Mouse (Mus musculus): Measurements from ENCODE around the gene Pcyt1a. TPM values are rescaled to one million over a fixed set of nuclear protein-coding genes. Genes with fewer than 3 reads are reported as not detected.

The Pcyt1a gene
- polyA plus RNA-seq (2015; fragmentation: Nextera tagmentation; extraction: Ambion mirVana) = 46.4 and 53.9 TPM in 2 replicates

GRCm38 (mm10) chr16:32430474-32431046, at the start of gene Pcyt1a:
TSS of gene Pcyt1a (plus strand) at chr16:32430921.
- peak; percentile 96 for ATAC-seq (ENCODE audit: low read depth)
- Histone ChIP-seq H3K36me3 (ENCODE audit: control insufficient read depth, insufficient read depth, low read length) (no peaks in the 10 kb centered on the region), H3K9ac (ENCODE audit: low read length) (peak within 1 kb of the TSS; percentile 91), H3K9me3 (ENCODE audit: control insufficient read depth, low read length) (no peaks in the 10 kb centered on the region), H3K4me2 (ENCODE audit: low read depth, low read length) (peak within 1 kb of the TSS; percentile 92), H3K4me3 (ENCODE audit: low read length) (peak within 1 kb of the TSS; percentile 91), H3K27me3 (ENCODE audit: control insufficient read depth, insufficient read depth, low read depth, low read length) (no peaks in the 10 kb centered on the region), H3K27ac (ENCODE audit: low read length) (peak within 1 kb of the TSS; percentile 75), H3K4me1 (replicated peaks; ENCODE audit: control insufficient read depth, insufficient read depth, low read length) (peaks cover 21% of the 10 kb centered on the region)
- WGBS = under 1% methylated on average over 54 of the region's 54 CpGs

DNA sequence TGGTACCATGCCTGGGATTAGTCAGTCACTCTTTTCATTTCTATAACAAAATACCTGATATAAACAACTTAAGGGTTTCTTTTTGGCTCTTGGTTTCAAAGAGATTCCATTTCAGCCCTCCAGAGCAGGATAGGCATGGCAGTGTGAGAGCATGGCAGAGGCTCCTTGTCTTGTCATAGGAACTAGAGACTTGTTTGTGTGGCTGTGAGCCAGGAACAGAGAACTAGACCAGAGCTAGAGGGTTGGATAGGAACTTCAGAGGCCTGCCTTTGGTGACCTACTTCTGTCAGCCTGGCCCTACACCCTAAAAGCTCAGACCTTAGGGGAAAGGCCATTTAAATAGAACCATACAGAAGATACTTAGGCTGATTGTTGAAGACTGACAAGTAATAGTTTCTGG, 47.8 kb upstream of the Pcyt1a start:
- H3K4me3 ChIP-seq (ENCODE audit: low read length) = no peak overlapping the region
- H3K4me2 ChIP-seq (ENCODE audit: low read depth, low read length) = no peak overlapping the region
- ATAC-seq (ENCODE audit: low read depth) = no peak
- H3K27ac ChIP-seq (ENCODE audit: low read length) = no peak overlapping the region
- H3K4me1 ChIP-seq (replicated peaks; ENCODE audit: control insufficient read depth, insufficient read depth, low read length) = no peaks in the 10 kb centered on the region
- no peaks in the 10 kb centered on the region for H3K9me3 ChIP-seq (ENCODE audit: control insufficient read depth, low read length)
- H3K36me3 ChIP-seq (ENCODE audit: control insufficient read depth, insufficient read depth, low read length) = peaks cover 43% of the 10 kb centered on the region
- H3K9ac ChIP-seq (ENCODE audit: low read length) = no peak overlapping the region
- no peaks in the 10 kb centered on the region for H3K27me3 ChIP-seq (ENCODE audit: control insufficient read depth, insufficient read depth, low read depth, low read length)

- whole genome bisulfite sequencing = 75% methylated on average over 2 of the region's 2 CpGs
- Histone ChIP-seq H3K4me1 (replicated peaks; ENCODE audit: control insufficient read depth, insufficient read depth, low read length) (no peaks in the 10 kb centered on the region), H3K27ac (ENCODE audit: low read length) (no peak overlapping the region), H3K9ac (ENCODE audit: low read length) (no peak overlapping the region), H3K9me3 (ENCODE audit: control insufficient read depth, low read length) (no peaks in the 10 kb centered on the region), H3K4me2 (ENCODE audit: low read depth, low read length) (no peak overlapping the region), H3K4me3 (ENCODE audit: low read length) (no peak overlapping the region), H3K27me3 (ENCODE audit: control insufficient read depth, insufficient read depth, low read depth, low read length) (no peaks in the 10 kb centered on the region), H3K36me3 (ENCODE audit: control insufficient read depth, insufficient read depth, low read length) (peaks cover 27% of the 10 kb centered on the region)
- no peak for ATAC-seq (ENCODE audit: low read depth)
Measured at GRCm38 (mm10) chr16:32384885-32385284, 45.8 kb upstream of the Pcyt1a start.

DNA sequence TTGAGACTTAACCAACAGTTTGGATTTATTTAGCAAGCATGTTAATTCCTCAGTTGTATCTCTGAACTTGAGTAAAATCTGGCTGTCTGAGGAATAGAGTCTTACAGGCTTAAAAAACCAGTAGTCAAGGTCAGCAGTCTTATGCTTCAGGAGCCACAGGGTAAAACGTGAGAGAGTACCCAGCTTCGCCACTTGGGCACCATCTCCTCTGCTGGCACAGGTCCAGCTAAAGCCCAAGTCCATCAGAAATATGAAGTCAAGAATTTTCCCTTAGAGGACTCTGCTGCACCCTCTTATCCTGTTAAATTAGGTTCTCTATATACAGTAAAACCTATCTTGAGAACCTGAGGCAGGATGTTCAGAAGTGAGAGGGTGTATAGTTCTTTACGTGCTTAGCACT, 43.9 kb upstream of the Pcyt1a start:
- Histone ChIP-seq H3K4me1 (replicated peaks; ENCODE audit: control insufficient read depth, insufficient read depth, low read length) (no peaks in the 10 kb centered on the region), H3K36me3 (ENCODE audit: control insufficient read depth, insufficient read depth, low read length) (peaks cover 19% of the 10 kb centered on the region), H3K27me3 (ENCODE audit: control insufficient read depth, insufficient read depth, low read depth, low read length) (no peaks in the 10 kb centered on the region), H3K9me3 (ENCODE audit: control insufficient read depth, low read length) (no peaks in the 10 kb centered on the region), H3K27ac (ENCODE audit: low read length) (no peak overlapping the region), H3K4me2 (ENCODE audit: low read depth, low read length) (no peak overlapping the region), H3K4me3 (ENCODE audit: low read length) (no peak overlapping the region), H3K9ac (ENCODE audit: low read length) (no peak overlapping the region)
- ATAC-seq (ENCODE audit: low read depth) = no peak
- 65% methylated on average over 3 of the region's 3 CpGs for WGBS

DNA sequence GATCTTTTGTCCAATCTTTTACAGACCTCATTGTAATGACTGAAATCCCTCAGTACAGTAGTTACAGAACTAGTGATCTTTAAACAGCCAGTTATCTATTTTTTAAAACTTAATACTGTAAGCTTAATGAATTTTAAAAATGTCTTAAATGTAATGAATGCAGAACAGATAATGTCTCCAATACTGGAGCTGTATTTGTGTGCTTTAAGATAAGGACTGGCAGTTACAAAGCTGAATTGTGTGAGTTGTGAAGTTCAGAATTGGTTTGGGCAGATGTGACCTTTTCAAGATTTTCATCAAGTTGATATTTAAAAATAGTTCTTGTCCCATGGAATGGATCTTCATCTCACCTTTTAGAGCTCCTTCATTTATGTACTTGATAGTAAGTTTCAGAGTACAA, 41.7 kb upstream of the Pcyt1a start:
- H3K4me3 ChIP-seq (ENCODE audit: low read length) = no peak overlapping the region
- no peaks in the 10 kb centered on the region for H3K27me3 ChIP-seq (ENCODE audit: control insufficient read depth, insufficient read depth, low read depth, low read length)
- H3K9me3 ChIP-seq (ENCODE audit: control insufficient read depth, low read length) = no peaks in the 10 kb centered on the region
- no peak overlapping the region for H3K27ac ChIP-seq (ENCODE audit: low read length)
- peaks cover 11% of the 10 kb centered on the region for H3K36me3 ChIP-seq (ENCODE audit: control insufficient read depth, insufficient read depth, low read length)
- no peak for ATAC-seq (ENCODE audit: low read depth)
- no peaks in the 10 kb centered on the region for H3K4me1 ChIP-seq (replicated peaks; ENCODE audit: control insufficient read depth, insufficient read depth, low read length)
- H3K4me2 ChIP-seq (ENCODE audit: low read depth, low read length) = no peak overlapping the region
- no peak overlapping the region for H3K9ac ChIP-seq (ENCODE audit: low read length)

DNA sequence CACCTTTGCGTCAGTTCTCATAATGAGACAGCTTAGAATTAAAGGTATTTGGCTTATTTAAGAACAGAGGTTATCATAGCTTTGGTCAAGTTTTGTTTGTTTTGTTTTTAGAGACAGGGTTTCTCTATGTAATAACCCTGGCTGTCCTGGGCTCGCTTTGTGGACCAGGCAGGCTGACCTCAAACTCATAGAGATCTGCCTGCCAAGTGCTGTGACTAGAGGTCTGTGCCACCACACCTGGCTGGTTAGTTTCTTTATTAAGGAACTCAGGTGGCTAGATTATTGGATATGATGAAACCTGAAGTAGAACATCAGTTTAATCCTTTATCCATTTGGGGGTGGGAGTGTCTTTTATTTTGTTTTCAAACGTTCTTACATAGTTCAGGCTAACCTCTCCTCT, 40.9 kb upstream of the Pcyt1a start:
- no peak for ATAC-seq (ENCODE audit: low read depth)
- Histone ChIP-seq H3K27ac (ENCODE audit: low read length) (no peak overlapping the region), H3K9me3 (ENCODE audit: control insufficient read depth, low read length) (no peaks in the 10 kb centered on the region), H3K27me3 (ENCODE audit: control insufficient read depth, insufficient read depth, low read depth, low read length) (no peaks in the 10 kb centered on the region), H3K4me3 (ENCODE audit: low read length) (no peak overlapping the region), H3K4me1 (replicated peaks; ENCODE audit: control insufficient read depth, insufficient read depth, low read length) (no peaks in the 10 kb centered on the region), H3K4me2 (ENCODE audit: low read depth, low read length) (no peak overlapping the region), H3K36me3 (ENCODE audit: control insufficient read depth, insufficient read depth, low read length) (peaks cover 9% of the 10 kb centered on the region), H3K9ac (ENCODE audit: low read length) (no peak overlapping the region)
- WGBS = 66% methylated on average over 3 of the region's 3 CpGs

GRCm38 (mm10) chr16:32390882-32391281, 39.8 kb upstream of the Pcyt1a start:
- H3K9ac ChIP-seq (ENCODE audit: low read length) = no peak overlapping the region
- H3K4me3 ChIP-seq (ENCODE audit: low read length) = no peak overlapping the region
- no peak overlapping the region for H3K27ac ChIP-seq (ENCODE audit: low read length)
- ATAC-seq (ENCODE audit: low read depth) = no peak
- no peaks in the 10 kb centered on the region for H3K9me3 ChIP-seq (ENCODE audit: control insufficient read depth, low read length)
- WGBS = 92% methylated on average over 3 of the region's 3 CpGs
- H3K4me1 ChIP-seq (replicated peaks; ENCODE audit: control insufficient read depth, insufficient read depth, low read length) = no peaks in the 10 kb centered on the region; the same call in 1 of the 2 replicates
- no peak overlapping the region for H3K4me2 ChIP-seq (ENCODE audit: low read depth, low read length)
- H3K27me3 ChIP-seq (ENCODE audit: control insufficient read depth, insufficient read depth, low read depth, low read length) = no peaks in the 10 kb centered on the region
- peaks cover 6% of the 10 kb centered on the region for H3K36me3 ChIP-seq (ENCODE audit: control insufficient read depth, insufficient read depth, low read length)

DNA sequence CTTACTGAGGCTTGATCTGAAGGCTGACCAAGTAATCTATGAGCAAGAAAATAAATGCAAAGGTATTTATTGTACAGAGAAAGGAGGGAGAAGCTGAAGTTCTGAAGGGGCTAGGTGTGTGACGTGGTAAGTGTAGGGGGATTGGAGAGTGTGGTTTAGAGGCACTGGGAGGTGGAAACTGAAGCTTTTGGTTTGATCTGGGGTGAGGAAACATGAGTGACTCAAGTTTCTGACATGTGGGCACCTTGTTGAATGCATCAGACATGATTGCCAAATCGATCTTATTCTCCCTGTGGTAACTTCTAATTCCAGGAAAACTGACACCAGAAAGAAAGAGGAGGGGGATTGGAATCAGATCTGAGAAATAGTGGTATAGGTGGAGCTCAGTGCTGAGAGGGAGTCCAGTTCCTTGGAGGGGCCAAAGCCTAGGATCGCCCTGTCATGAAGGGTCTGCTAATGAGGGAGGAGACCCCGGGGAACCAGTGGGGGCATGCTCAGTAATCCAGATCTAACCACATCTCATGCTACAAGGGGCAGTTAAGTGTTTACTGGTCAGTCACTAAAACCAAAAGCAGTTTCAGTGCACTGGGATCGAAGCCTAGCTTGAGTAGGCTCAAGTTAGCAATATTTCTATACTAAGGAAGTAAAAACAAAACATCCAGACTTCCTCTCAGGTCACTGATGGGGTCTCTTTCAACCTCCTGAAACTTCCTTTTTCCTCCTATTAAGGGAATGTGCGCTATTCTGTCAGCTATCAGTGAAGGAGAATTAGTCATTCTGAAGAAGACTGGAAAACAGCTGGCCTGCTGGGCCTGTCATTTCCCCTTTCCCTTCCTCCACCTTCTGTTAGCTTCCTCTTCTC, 34.8 kb upstream of the Pcyt1a start:
- no peaks in the 10 kb centered on the region for H3K9me3 ChIP-seq (ENCODE audit: control insufficient read depth, low read length)
- H3K4me2 ChIP-seq (ENCODE audit: low read depth, low read length) = no peak overlapping the region
- no peaks in the 10 kb centered on the region; the same call in 1 of the 2 replicates for H3K4me1 ChIP-seq (replicated peaks; ENCODE audit: control insufficient read depth, insufficient read depth, low read length)
- ATAC-seq (ENCODE audit: low read depth) = no peak
- no peak overlapping the region for H3K9ac ChIP-seq (ENCODE audit: low read length)
- peaks cover 4% of the 10 kb centered on the region for H3K36me3 ChIP-seq (ENCODE audit: control insufficient read depth, insufficient read depth, low read length)
- H3K27ac ChIP-seq (ENCODE audit: low read length) = no peak overlapping the region
- no peaks in the 10 kb centered on the region for H3K27me3 ChIP-seq (ENCODE audit: control insufficient read depth, insufficient read depth, low read depth, low read length)
- 49% methylated on average over 6 of the region's 6 CpGs for WGBS
- no peak overlapping the region for H3K4me3 ChIP-seq (ENCODE audit: low read length)

- no peaks in the 10 kb centered on the region; the same call in 1 of the 2 replicates for H3K4me1 ChIP-seq (replicated peaks; ENCODE audit: control insufficient read depth, insufficient read depth, low read length)
- no peaks in the 10 kb centered on the region for H3K27me3 ChIP-seq (ENCODE audit: control insufficient read depth, insufficient read depth, low read depth, low read length)
- 55% methylated on average over 3 of the region's 3 CpGs for WGBS
- H3K36me3 ChIP-seq (ENCODE audit: control insufficient read depth, insufficient read depth, low read length) = peaks cover 4% of the 10 kb centered on the region
- no peaks in the 10 kb centered on the region for H3K9me3 ChIP-seq (ENCODE audit: control insufficient read depth, low read length)
- no peak overlapping the region for H3K27ac ChIP-seq (ENCODE audit: low read length)
- no peak overlapping the region for H3K4me3 ChIP-seq (ENCODE audit: low read length)
- no peak overlapping the region for H3K9ac ChIP-seq (ENCODE audit: low read length)
- H3K4me2 ChIP-seq (ENCODE audit: low read depth, low read length) = no peak overlapping the region
- ATAC-seq (ENCODE audit: low read depth) = no peak
Measured at GRCm38 (mm10) chr16:32396541-32396835, 34.2 kb upstream of the Pcyt1a start.

All from lung, embryonic 16.5 days (tissue).